Mouse (Mus musculus) naive thymus-derived CD4-positive, alpha-beta T cell, adult 2 months (primary cell): ENCODE results near the gene Rsph3a.
"Not testable (repeated sequence)": the region's sequence is repeated elsewhere in the genome, so short reads cannot be mapped to it uniquely, and the experiment has no call there.

Source experiments
- DNase-seq: peaks from one replicate; pipeline ENCODE4 v3.0.0-alpha.2; 2011; ENCODE audit warnings: low read depth

Gene Rsph3a

GRCm38 (mm10) chr17:7928662-7929061 is 16.8 kb upstream of the Rsph3a start:
- DNase-seq, result no peak

- DNase-seq, result peak; percentile 65
Measured at GRCm38 (mm10) chr17:7929279-7929678, 16.1 kb upstream of the Rsph3a start.

GRCm38 (mm10) chr17:7931096-7931990 is 14.1 kb upstream of the Rsph3a start:
- DNase-seq, result peak; percentile 65

GRCm38 (mm10) chr17:7932121-7932520 is 13.3 kb upstream of the Rsph3a start:
- not testable (repeated sequence) for DNase-seq

- DNase-seq, result peak; percentile 86
Measured at GRCm38 (mm10) chr17:7939640-7940039, 5.8 kb upstream of the Rsph3a start.

GRCm38 (mm10) chr17:7946053-7946627 is 726 bp downstream of the Rsph3a start:
- not testable (repeated sequence) for DNase-seq

GRCm38 (mm10) chr17:7951333-7951732 is 5.9 kb downstream of the Rsph3a start:
- not testable (repeated sequence) for DNase-seq

GRCm38 (mm10) chr17:7957242-7957641 is 11.8 kb downstream of the Rsph3a start:
- DNase-seq, result not testable (repeated sequence)

GRCm38 (mm10) chr17:7963333-7963732 is 17.9 kb downstream of the Rsph3a start:
- not testable (repeated sequence) for DNase-seq

GRCm38 (mm10) chr17:7964398-7964797 is 19.0 kb downstream of the Rsph3a start:
- DNase-seq, result not testable (repeated sequence)

GRCm38 (mm10) chr17:7968490-7968889 is 23.1 kb downstream of the Rsph3a start:
- not testable (repeated sequence) for DNase-seq

GRCm38 (mm10) chr17:7969782-7970181 is 24.4 kb downstream of the Rsph3a start:
- DNase-seq, result not testable (repeated sequence)

- DNase-seq, result not testable (repeated sequence)
Measured at GRCm38 (mm10) chr17:7983484-7983883, 38.1 kb downstream of the Rsph3a start.

GRCm38 (mm10) chr17:7985597-7985996 is 40.2 kb downstream of the Rsph3a start:
- DNase-seq, result not testable (repeated sequence)

- DNase-seq, result not testable (repeated sequence)
Measured at GRCm38 (mm10) chr17:7987038-7987437, 41.6 kb downstream of the Rsph3a start.

- not testable (repeated sequence) for DNase-seq
Measured at GRCm38 (mm10) chr17:8003248-8003647, 57.8 kb downstream of the Rsph3a start.

GRCm38 (mm10) chr17:8006771-8007170 is 61.4 kb downstream of the Rsph3a start:
- DNase-seq, result not testable (repeated sequence)

- not testable (repeated sequence) for DNase-seq
Measured at GRCm38 (mm10) chr17:8009565-8009964, 64.2 kb downstream of the Rsph3a start.

GRCm38 (mm10) chr17:8013974-8014373 is 68.6 kb downstream of the Rsph3a start:
- DNase-seq, result not testable (repeated sequence)

- not testable (repeated sequence) for DNase-seq
Measured at GRCm38 (mm10) chr17:8022675-8023074, 77.3 kb downstream of the Rsph3a start.

- DNase-seq, result not testable (repeated sequence)
Measured at GRCm38 (mm10) chr17:8027475-8028168, 82.2 kb downstream of the Rsph3a start.
